Mouse (Mus musculus) cortical plate, adult 2 months (tissue): Measurements from ENCODE around the gene Nlk. TPM values are rescaled to one million over a fixed set of nuclear protein-coding genes. Genes with fewer than 3 reads are reported as not detected.

ENCODE experiments used
- H3K27ac ChIP-seq: fragments of 200-500 bp; 2 replicates; pipeline ENCODE4 v1.5.1; 2012; ENCODE audit warnings: low read length, control low read depth, inconsistent platforms; ENCODE audit not compliant: insufficient read depth
- H3K4me1 ChIP-seq: fragments of 200-500 bp; 2 replicates; pipeline ENCODE4 v1.6.1; 2011; ENCODE audit warnings: low read length; ENCODE audit not compliant: control insufficient read depth, insufficient read depth
- H3K4me3 ChIP-seq: fragments of 200-500 bp; 2 replicates; pipeline ENCODE4 v1.5.1; 2011; ENCODE audit warnings: mild to moderate bottlenecking, low read length, control low read depth; ENCODE audit not compliant: insufficient read depth
- CTCF ChIP-seq: fragments of 200-500 bp; IDR thresholded peaks from 2 replicates; pipeline ENCODE4 v1.5.1; 2011; ENCODE audit warnings: mild to moderate bottlenecking, control low read depth, low read length; ENCODE audit not compliant: insufficient read depth; ENCODE audit errors: extremely low read depth
- POLR2A ChIP-seq: fragments of 200-500 bp; IDR thresholded peaks from 2 replicates; pipeline ENCODE4 v1.6.1; 2011; ENCODE audit warnings: mild to moderate bottlenecking, low read length, control low read depth; ENCODE audit not compliant: insufficient read depth; ENCODE audit errors: extremely low read depth
- polyA plus RNA-seq: library from polyadenylated mRNA; depleted of rRNA; stranded (reverse); fragments of >200 nt; gene quantifications from 2 replicates; pipeline ENCODE4 v1.2.3, GENCODE M21; 2012

The Nlk gene
- polyA plus RNA-seq, 1 experiment, result 70.3 TPM

GRCm38 (mm10) chr11:78643746-78644145 lies 53.4 kb downstream of the Nlk start:
- H3K4me3 ChIP-seq, result no peak overlapping the region
- peaks cover 3% of the 10 kb centered on the region for H3K4me1 ChIP-seq
- no peak overlapping the region for H3K27ac ChIP-seq
- no peak for TF ChIP-seq CTCF
- no peak for TF ChIP-seq POLR2A

DNA sequence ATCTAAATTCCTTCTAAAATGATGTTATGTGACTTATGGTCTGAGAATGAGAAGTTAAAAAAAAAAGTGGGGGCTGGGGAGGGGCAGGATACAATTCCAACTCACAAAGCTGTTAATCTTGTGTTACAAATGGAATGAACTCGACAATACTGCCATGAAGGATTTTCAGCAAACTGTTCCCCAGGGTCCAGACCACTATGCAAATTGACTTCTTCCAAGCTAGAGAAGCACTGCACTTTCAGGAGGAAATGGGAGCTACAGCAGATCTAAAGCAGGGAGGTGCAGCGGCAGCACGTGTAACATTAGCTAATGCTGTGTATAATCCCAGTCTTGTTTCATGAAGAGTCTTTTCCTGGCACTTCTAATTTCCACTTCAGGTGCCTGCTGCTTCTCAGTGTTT lies 55.0 kb downstream of the Nlk start:
- 0 out of 2 replicates have a peak overlapping the region, but pooled peaks have one; percentile 29 for H3K27ac ChIP-seq
- TF ChIP-seq POLR2A (no peak), CTCF (no peak)
- peaks cover 3% of the 10 kb centered on the region for H3K4me1 ChIP-seq
- H3K4me3 ChIP-seq, result no peak overlapping the region

GRCm38 (mm10) chr11:78641088-78641487 lies 56.1 kb downstream of the Nlk start:
- H3K4me3 ChIP-seq, result no peak overlapping the region
- no peak for TF ChIP-seq CTCF
- TF ChIP-seq POLR2A, result no peak
- H3K27ac ChIP-seq, result no peak overlapping the region
- H3K4me1 ChIP-seq, result peaks cover 3% of the 10 kb centered on the region

- peaks cover 3% of the 10 kb centered on the region; the same call in 1 of the 2 replicates for H3K4me1 ChIP-seq
- no peak overlapping the region for H3K27ac ChIP-seq
- TF ChIP-seq POLR2A (no peak), CTCF (no peak)
- H3K4me3 ChIP-seq, result no peak overlapping the region
Observed at GRCm38 (mm10) chr11:78632782-78633181, 64.4 kb downstream of the Nlk start.

DNA sequence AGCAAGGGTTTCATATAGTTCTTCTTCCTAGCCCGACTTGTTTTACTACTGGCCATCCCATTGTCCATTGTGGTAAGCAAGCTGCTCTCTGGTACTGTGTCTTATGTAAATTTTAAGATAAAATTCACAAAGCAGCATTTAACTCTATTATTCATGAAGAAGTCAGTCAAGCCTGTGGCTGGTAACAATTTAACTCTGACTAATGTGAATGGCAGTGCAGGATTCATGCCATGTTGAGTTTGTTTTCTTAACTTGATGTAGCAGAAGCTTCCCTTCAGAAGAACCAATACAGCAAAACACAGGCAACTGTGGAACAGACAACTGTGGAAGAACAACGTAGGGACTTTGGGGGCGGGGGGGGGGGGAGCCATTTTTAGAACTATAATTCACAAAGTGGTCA lies 68.3 kb downstream of the Nlk start:
- no peak for TF ChIP-seq POLR2A
- Histone ChIP-seq H3K27ac (no peak overlapping the region), H3K4me3 (no peak overlapping the region), H3K4me1 (peaks cover 3% of the 10 kb centered on the region; the same call in 1 of the 2 replicates)

DNA sequence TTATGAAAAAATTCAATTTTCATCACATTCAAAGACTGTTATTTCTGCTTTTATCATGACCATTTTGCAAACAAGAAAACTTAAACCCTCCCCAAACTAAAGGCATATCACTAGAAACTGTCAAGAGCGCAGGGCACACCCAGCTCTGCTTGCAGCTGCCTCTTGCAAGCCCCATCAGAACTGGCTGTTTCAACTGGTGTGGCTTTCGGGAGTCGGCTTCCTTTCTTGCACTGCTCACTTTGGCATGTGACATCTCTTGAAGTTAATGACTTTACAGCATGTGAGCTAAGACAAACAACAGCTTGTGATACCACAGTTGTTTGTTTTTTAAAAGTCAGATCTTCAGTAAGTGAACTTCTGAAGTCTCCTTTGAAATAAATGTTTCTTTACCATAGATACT lies 72.8 kb downstream of the Nlk start:
- TF ChIP-seq CTCF, result no peak
- TF ChIP-seq POLR2A, result no peak
- H3K4me1 ChIP-seq, result peaks cover 1% of the 10 kb centered on the region; the same call in 1 of the 2 replicates
- no peak overlapping the region for H3K27ac ChIP-seq
- no peak overlapping the region for H3K4me3 ChIP-seq

DNA sequence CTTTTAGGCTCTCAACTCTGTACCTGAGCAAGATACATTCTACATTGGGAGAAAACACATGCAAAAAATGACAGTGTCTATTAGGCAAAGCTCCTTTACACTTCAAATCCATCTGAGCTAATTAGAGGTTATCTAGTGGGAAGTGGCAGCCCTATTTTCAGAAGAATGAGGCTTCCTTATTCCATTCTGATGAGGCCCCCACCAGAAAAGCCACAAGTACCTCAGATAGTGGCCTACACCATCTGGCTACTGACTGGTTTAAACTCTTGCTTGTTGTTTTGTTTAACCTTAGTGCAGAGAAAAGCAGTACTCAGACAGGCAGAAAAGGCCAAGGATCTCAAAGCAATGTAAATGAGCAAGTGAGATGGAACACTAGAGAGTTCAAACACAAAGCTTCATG lies 75.2 kb downstream of the Nlk start:
- Histone ChIP-seq H3K4me1 (peaks cover 5% of the 10 kb centered on the region), H3K27ac (no peak overlapping the region), H3K4me3 (no peak overlapping the region)
- TF ChIP-seq CTCF, result no peak
- TF ChIP-seq POLR2A, result no peak

DNA sequence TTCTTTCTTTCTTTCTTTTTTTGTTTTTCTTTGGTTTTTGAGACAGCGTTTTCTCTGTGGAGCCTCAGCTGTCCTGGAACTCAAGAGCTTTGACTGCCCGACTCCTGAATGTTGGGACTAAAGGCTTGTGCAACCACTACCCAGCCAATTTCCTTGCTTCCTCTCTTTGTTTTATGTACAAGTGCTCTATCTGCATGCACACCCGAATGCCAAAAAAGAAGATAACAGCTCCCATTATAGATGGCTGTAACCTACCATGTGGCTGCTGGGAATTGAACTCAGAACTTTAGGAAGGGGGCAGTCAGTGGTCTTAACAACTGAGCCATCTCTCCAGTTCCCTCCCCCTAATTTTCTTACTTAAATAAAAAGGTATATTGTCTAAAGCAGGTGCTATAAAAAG lies 77.0 kb downstream of the Nlk start:
- Histone ChIP-seq H3K4me1 (peaks cover 8% of the 10 kb centered on the region), H3K27ac (no peak overlapping the region), H3K4me3 (no peak overlapping the region)
- TF ChIP-seq CTCF (no peak), POLR2A (no peak)

GRCm38 (mm10) chr11:78611273-78611672 lies 85.9 kb downstream of the Nlk start:
- Histone ChIP-seq H3K27ac (no peak overlapping the region), H3K4me3 (no peak overlapping the region), H3K4me1 (peaks cover under 1% of the 10 kb centered on the region; the same call in 1 of the 2 replicates)
- TF ChIP-seq CTCF, result no peak
- TF ChIP-seq POLR2A, result no peak

- H3K4me1 ChIP-seq, result peaks cover 2% of the 10 kb centered on the region; the same call in 1 of the 2 replicates
- H3K4me3 ChIP-seq, result no peak overlapping the region
- no peak for TF ChIP-seq CTCF
- TF ChIP-seq POLR2A, result no peak
- H3K27ac ChIP-seq, result no peak overlapping the region
Observed at GRCm38 (mm10) chr11:78609657-78610056, 87.5 kb downstream of the Nlk start.

DNA sequence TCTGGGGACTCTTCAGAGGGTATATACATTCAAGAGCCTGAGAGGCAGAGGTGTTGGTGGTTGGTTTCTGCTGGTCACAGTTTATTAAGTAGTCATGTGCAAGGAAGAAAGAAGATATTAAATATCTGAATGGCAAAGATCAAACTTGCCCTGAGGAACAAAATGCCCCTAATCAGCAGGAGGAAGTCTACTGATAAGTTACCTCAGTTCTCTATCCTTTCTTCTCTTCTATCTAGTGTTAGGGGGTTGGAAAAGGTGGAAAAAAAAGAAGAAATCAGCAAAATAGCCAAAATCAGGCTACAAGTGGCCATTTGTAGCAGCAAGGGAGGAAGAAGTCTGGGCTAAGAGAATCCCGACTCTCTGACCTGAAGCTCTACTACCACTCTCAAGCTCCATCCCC lies 92.3 kb downstream of the Nlk start:
- TF ChIP-seq CTCF (no peak), POLR2A (no peak)
- Histone ChIP-seq H3K27ac (no peak overlapping the region), H3K4me3 (no peak overlapping the region), H3K4me1 (peaks cover 6% of the 10 kb centered on the region)
